ENCODE assay signal across 8 mouse cellular contexts in the genomic region with DNA sequence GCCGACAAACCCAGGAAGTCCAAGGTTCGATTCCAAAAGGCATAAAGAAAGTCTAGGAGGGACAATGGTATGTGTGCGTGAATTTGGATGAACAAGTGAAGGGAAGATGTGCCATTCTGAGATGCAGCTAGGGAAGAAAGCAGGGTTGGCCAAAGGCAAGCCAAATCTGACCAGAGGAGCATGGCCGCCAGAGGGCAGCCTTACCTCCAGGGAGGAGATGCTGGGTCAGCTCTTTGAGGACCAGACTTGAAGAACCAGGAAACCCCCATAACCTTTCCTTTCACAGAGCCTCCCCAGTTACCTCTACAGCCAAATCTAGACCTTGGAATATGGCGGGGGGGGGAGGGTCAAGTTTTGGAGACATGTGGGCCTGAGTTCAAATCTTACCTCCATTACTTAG.
DNase-seq lines count a peak whose midpoint lies in the region; ATAC-seq and TF ChIP-seq lines count a peak whose summit lies in the region.

No protein-coding gene starts in this region.

- TF ChIP-seq CTCF in bone marrow macrophage, adult 2 months (IDR thresholded peaks at IDR 0.05; ENCODE audit: low read depth, low read length) = peak; percentile 38

- 54% methylated on average over 5 of the region's 5 CpGs for WGBS in hindbrain, embryonic 14.5 days

- H3K9me3 ChIP-seq in hindbrain, embryonic 14.5 days (ENCODE audit: control insufficient read depth, low read length) = no peaks in the 10 kb centered on the region

- no peak overlapping the region for H3K27ac ChIP-seq in bone marrow macrophage, adult 2 months (ENCODE audit: insufficient read depth, low read depth, low read length)
- H3K27ac ChIP-seq in hindbrain, embryonic 14.5 days = no peak overlapping the region

- no peaks in the 10 kb centered on the region for H3K4me1 ChIP-seq in bone marrow macrophage, adult 2 months (ENCODE audit: control insufficient read depth, insufficient read depth, low read length)
- H3K4me1 ChIP-seq in hindbrain, embryonic 14.5 days (replicated peaks; ENCODE audit: control insufficient read depth, insufficient read depth, low read length) = no peaks in the 10 kb centered on the region

- DNase-seq in gastrocnemius, adult 18-20 months (ENCODE audit: low spot score) = peak; percentile 5
- no peak for DNase-seq in gastrocnemius, postnatal 36 days
- peak; percentile 15 for DNase-seq in ovary, postnatal 14 days (ENCODE audit: low spot score)
- no peak for DNase-seq in ovary, adult 18-20 months (ENCODE audit: low spot score)
- peak; percentile 53 for DNase-seq in hindbrain, embryonic 14.5 days (ENCODE audit: low spot score)
- peak; percentile 53 for DNase-seq in lung, postnatal 10 days
- peak; percentile 8 to 28 for DNase-seq in thymus, postnatal 36 days

- no peaks in the 10 kb centered on the region for H3K27me3 ChIP-seq in hindbrain, embryonic 14.5 days (ENCODE audit: control insufficient read depth, insufficient read depth, low read length)

- no peak overlapping the region for H3K4me3 ChIP-seq in bone marrow macrophage, adult 2 months (ENCODE audit: insufficient read depth, low read length)
- no peak overlapping the region for H3K4me3 ChIP-seq in hindbrain, embryonic 14.5 days (replicated peaks; ENCODE audit: low read length)

- TF ChIP-seq POLR2A in bone marrow macrophage, adult 2 months (IDR thresholded peaks at IDR 0.05; ENCODE audit: borderline replicate concordance, low read depth, low read length) = no peak

- ATAC-seq in hindbrain, embryonic 14.5 days (ENCODE audit: low FRiP score) = no peak

- no peak overlapping the region for H3K9ac ChIP-seq in hindbrain, embryonic 14.5 days

- H3K4me2 ChIP-seq in hindbrain, embryonic 14.5 days (replicated peaks) = no peak overlapping the region

- intact Hi-C loops in gastrocnemius, postnatal 36 days (cut with DNase I) = loop anchor here (2.0 to 10.0 kb wide), 2 partner anchors 128 to 168 kb away; no protein-coding TSS in a partner anchor

- no peaks in the 10 kb centered on the region for H3K36me3 ChIP-seq in hindbrain, embryonic 14.5 days (replicated peaks; ENCODE audit: control insufficient read depth, insufficient read depth)

Comparison
In these comparisons a context has a peak if more than half of its experiments do, and no peak if none do; other contexts are left out.
1. DNase-seq: peak in gastrocnemius, adult 18-20 months (single experiment), ovary, postnatal 14 days (single experiment), hindbrain, embryonic 14.5 days (single experiment), lung, postnatal 10 days (single experiment) and thymus, postnatal 36 days (2 of 2); none in gastrocnemius, postnatal 36 days (0 of 2) and ovary, adult 18-20 months (single experiment).